Mouse (Mus musculus): ENCODE measurements around the gene Slc25a21. TPM values are rescaled to one million over a fixed set of nuclear protein-coding genes. Genes with fewer than 3 reads are reported as not detected.
A peak's percentile ranks its signal among the peaks of the same experiment; 100 is the strongest.

The Slc25a21 gene
- polyA plus RNA-seq, 1 experiment from 2014 or later = 3.4 TPM

GRCm38 (mm10) chr12:56681096-56681811 lies 516.0 kb downstream of the Slc25a21 start:
- Histone ChIP-seq H3K9ac (replicated peaks; ENCODE audit: low read length) (no peak overlapping the region), H3K27me3 (ENCODE audit: insufficient read depth, low read length) (peaks cover 83% of the 10 kb centered on the region), H3K4me2 (replicated peaks; ENCODE audit: low read depth, low read length) (peak overlapping the region; percentile 49), H3K36me3 (ENCODE audit: insufficient read depth, low read length) (no peaks in the 10 kb centered on the region), H3K27ac (ENCODE audit: low read length) (no peak overlapping the region), H3K9me3 (ENCODE audit: low read length) (no peaks in the 10 kb centered on the region; the same call in 1 of the 2 replicates), H3K4me1 (ENCODE audit: insufficient read depth, low read length) (0 out of 2 replicates have a peak, but pooled peaks cover 4% of the 10 kb centered on the region), H3K4me3 (ENCODE audit: low read length) (peak overlapping the region; percentile 35)
- ATAC-seq (ENCODE audit: low FRiP score, low TSS enrichment) = peak; percentile 49; the same call in 1 of the 2 replicates
- under 1% methylated on average over 38 of the region's 38 CpGs for WGBS

GRCm38 (mm10) chr12:56677620-56678019 lies 519.7 kb downstream of the Slc25a21 start:
- peaks cover 53% of the 10 kb centered on the region for H3K27me3 ChIP-seq (ENCODE audit: insufficient read depth, low read length)
- no peak overlapping the region for H3K27ac ChIP-seq (ENCODE audit: low read length)
- H3K36me3 ChIP-seq (ENCODE audit: insufficient read depth, low read length) = no peaks in the 10 kb centered on the region
- 0 out of 2 replicates have a peak, but pooled peaks cover 4% of the 10 kb centered on the region for H3K4me1 ChIP-seq (ENCODE audit: insufficient read depth, low read length)
- H3K9me3 ChIP-seq (ENCODE audit: low read length) = no peaks in the 10 kb centered on the region; the same call in 1 of the 2 replicates
- H3K4me3 ChIP-seq (ENCODE audit: low read length) = no peak overlapping the region
- ATAC-seq (ENCODE audit: low FRiP score, low TSS enrichment) = no peak
- WGBS = 56% methylated on average over 7 of the region's 7 CpGs
- no peak overlapping the region for H3K9ac ChIP-seq (replicated peaks; ENCODE audit: low read length)
- H3K4me2 ChIP-seq (replicated peaks; ENCODE audit: low read depth, low read length) = no peak overlapping the region

GRCm38 (mm10) chr12:56674726-56675125 lies 522.5 kb downstream of the Slc25a21 start:
- no peak for ATAC-seq (ENCODE audit: low FRiP score, low TSS enrichment)
- WGBS = 40% methylated on average over 3 of the region's 3 CpGs
- H3K4me1 ChIP-seq (ENCODE audit: insufficient read depth, low read length) = no peaks in the 10 kb centered on the region
- H3K9ac ChIP-seq (replicated peaks; ENCODE audit: low read length) = no peak overlapping the region
- H3K36me3 ChIP-seq (ENCODE audit: insufficient read depth, low read length) = no peaks in the 10 kb centered on the region
- H3K27ac ChIP-seq (ENCODE audit: low read length) = no peak overlapping the region
- no peak overlapping the region for H3K4me3 ChIP-seq (ENCODE audit: low read length)
- H3K9me3 ChIP-seq (ENCODE audit: low read length) = no peaks in the 10 kb centered on the region; the same call in 1 of the 2 replicates
- H3K27me3 ChIP-seq (ENCODE audit: insufficient read depth, low read length) = peaks cover 27% of the 10 kb centered on the region
- no peak overlapping the region for H3K4me2 ChIP-seq (replicated peaks; ENCODE audit: low read depth, low read length)

GRCm38 (mm10) chr12:56670795-56671194 lies 526.5 kb downstream of the Slc25a21 start:
- Histone ChIP-seq H3K4me2 (replicated peaks; ENCODE audit: low read depth, low read length) (no peak overlapping the region), H3K9ac (replicated peaks; ENCODE audit: low read length) (no peak overlapping the region), H3K27me3 (ENCODE audit: insufficient read depth, low read length) (peaks cover 7% of the 10 kb centered on the region), H3K9me3 (ENCODE audit: low read length) (no peaks in the 10 kb centered on the region), H3K4me3 (ENCODE audit: low read length) (no peak overlapping the region), H3K36me3 (ENCODE audit: insufficient read depth, low read length) (no peaks in the 10 kb centered on the region), H3K4me1 (ENCODE audit: insufficient read depth, low read length) (no peaks in the 10 kb centered on the region), H3K27ac (ENCODE audit: low read length) (no peak overlapping the region)
- WGBS = 88% methylated on average over 9 of the region's 9 CpGs
- no peak for ATAC-seq (ENCODE audit: low FRiP score, low TSS enrichment)

- WGBS = 88% methylated on average over 9 of the region's 9 CpGs
- Histone ChIP-seq H3K27me3 (ENCODE audit: insufficient read depth, low read length) (peaks cover 4% of the 10 kb centered on the region; the same call in 1 of the 2 replicates), H3K27ac (ENCODE audit: low read length) (no peak overlapping the region), H3K4me2 (replicated peaks; ENCODE audit: low read depth, low read length) (no peak overlapping the region), H3K9me3 (ENCODE audit: low read length) (no peaks in the 10 kb centered on the region), H3K36me3 (ENCODE audit: insufficient read depth, low read length) (no peaks in the 10 kb centered on the region), H3K4me1 (ENCODE audit: insufficient read depth, low read length) (no peaks in the 10 kb centered on the region), H3K4me3 (ENCODE audit: low read length) (no peak overlapping the region), H3K9ac (replicated peaks; ENCODE audit: low read length) (no peak overlapping the region)
- ATAC-seq (ENCODE audit: low FRiP score, low TSS enrichment) = no peak
Measured at GRCm38 (mm10) chr12:56669451-56670122, 527.7 kb downstream of the Slc25a21 start.

Other genes with a start within 250 kb of the Slc25a21 start
- gene Prps1l3, start 32.9 kb upstream of the Slc25a21 start, polyA plus RNA-seq (2015; fragmentation: Nextera tagmentation; extraction: Ambion mirVana) = 81.7 and 86.3 TPM in 2 replicates
- 13.0 and 14.0 TPM in 2 replicates for gene Mipol1, start 33.0 kb upstream of the Slc25a21 start, polyA plus RNA-seq (2015; fragmentation: Nextera tagmentation; extraction: Ambion mirVana)

Measured in kidney, embryonic 16.5 days (tissue).